Mouse (Mus musculus) neural tube, embryonic 14.5 days (tissue): ENCODE data around the gene Cnrip1. TPM values are rescaled to one million over a fixed set of nuclear protein-coding genes. Genes with fewer than 3 reads are reported as not detected.
A peak's percentile ranks its signal among the peaks of the same experiment; 100 is the strongest.
"Not testable (repeated sequence)": the region's sequence is repeated elsewhere in the genome, so short reads cannot be mapped to it uniquely, and the experiment has no call there.

Experiments
- ATAC-seq: fragments of 200-750 bp; cut with Nextera tagmentation; 2 replicates; pipeline ENCODE4 v1.8.0; 2017; ENCODE audit warnings: low read depth, mild to moderate bottlenecking, moderate TSS enrichment, moderate library complexity
- H3K27ac ChIP-seq: fragments of 300-500 bp; sonication (generic); 2 replicates; pipeline ENCODE4 v1.5.1; 2014; ENCODE audit warnings: low read depth, mild to moderate bottlenecking, control low read depth, low read length, moderate library complexity, mixed read lengths
- H3K27me3 ChIP-seq: fragments of 300-500 bp; sonication (generic); 2 replicates; pipeline ENCODE4 v1.6.1; 2014; ENCODE audit warnings: low read length; ENCODE audit not compliant: control insufficient read depth, insufficient read depth
- H3K36me3 ChIP-seq: fragments of 300-500 bp; sonication (generic); 2 replicates; pipeline ENCODE4 v1.6.1; 2014; ENCODE audit warnings: low read length, mixed read lengths; ENCODE audit not compliant: control insufficient read depth, insufficient read depth
- H3K4me1 ChIP-seq: fragments of 300-500 bp; sonication (generic); 2 replicates; pipeline ENCODE4 v1.6.1; 2014; ENCODE audit warnings: low read length; ENCODE audit not compliant: control insufficient read depth, insufficient read depth
- H3K4me2 ChIP-seq: fragments of 300-500 bp; sonication (generic); 2 replicates; pipeline ENCODE4 v1.6.1; 2014; ENCODE audit warnings: mild to moderate bottlenecking, low read depth, low read length, control low read depth
- H3K4me3 ChIP-seq: fragments of 300-500 bp; sonication (generic); 2 replicates; pipeline ENCODE4 v1.5.1; 2014; ENCODE audit warnings: low read depth, low read length, control low read depth, mixed read lengths
- H3K9ac ChIP-seq: fragments of 300-500 bp; sonication (generic); replicated peaks from 2 replicates; pipeline ENCODE4 v1.6.1; 2014; ENCODE audit warnings: low read depth, mild to moderate bottlenecking, control low read depth, low read length, mixed read lengths
- H3K9me3 ChIP-seq: fragments of 300-500 bp; sonication (generic); 2 replicates; pipeline ENCODE4 v1.6.1; 2016; ENCODE audit warnings: low read length; ENCODE audit not compliant: control insufficient read depth
- WGBS: fragments of 180-500 bp; shearing (Covaris S2); extraction: QIAGEN DNeasy Blood & Tissue Kit; methylation state at CpG from one replicate; pipeline ENCODE4 v1.1.7; 2014; 5-methylcytosine and 5-hydroxymethylcytosine counted together
- polyA plus RNA-seq: library from polyadenylated mRNA; unstranded; fragments of >200 nt; fragmentation: Nextera tagmentation; extraction: Ambion mirVana; gene quantifications from 2 replicates; pipeline ENCODE4 v1.2.1, GENCODE M21; 2014

Gene Cnrip1
- polyA plus RNA-seq, 1 experiment from 2014 or later = 166 TPM

DNA sequence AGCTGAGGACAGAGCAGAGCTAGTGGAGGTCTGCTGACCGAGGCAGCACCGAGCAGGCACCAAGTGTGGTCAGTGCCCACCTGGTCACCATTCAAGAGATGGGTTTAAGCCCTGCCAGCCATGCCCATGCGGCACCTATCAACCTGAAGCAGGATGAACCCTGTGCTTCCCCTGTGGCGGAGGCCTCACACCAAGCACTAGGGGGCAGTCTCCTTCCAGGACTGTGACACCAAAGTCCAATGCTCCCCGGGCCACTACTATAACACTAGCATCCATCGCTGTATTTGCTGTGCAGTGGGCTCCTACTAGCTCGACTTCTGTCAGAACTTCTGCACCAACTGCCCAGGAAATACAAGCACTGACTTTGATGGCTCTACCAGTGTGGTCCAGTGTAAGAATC, 32.1 kb upstream of the Cnrip1 start:
- Histone ChIP-seq H3K27ac (no peak overlapping the region), H3K27me3 (no peaks in the 10 kb centered on the region), H3K9ac (no peak overlapping the region), H3K4me2 (no peak overlapping the region), H3K9me3 (peaks cover 3% of the 10 kb centered on the region; the same call in 1 of the 2 replicates), H3K4me1 (no peaks in the 10 kb centered on the region), H3K36me3 (no peaks in the 10 kb centered on the region), H3K4me3 (no peak overlapping the region)
- ATAC-seq = no peak
- 90% methylated on average over 7 of the region's 7 CpGs for WGBS

DNA sequence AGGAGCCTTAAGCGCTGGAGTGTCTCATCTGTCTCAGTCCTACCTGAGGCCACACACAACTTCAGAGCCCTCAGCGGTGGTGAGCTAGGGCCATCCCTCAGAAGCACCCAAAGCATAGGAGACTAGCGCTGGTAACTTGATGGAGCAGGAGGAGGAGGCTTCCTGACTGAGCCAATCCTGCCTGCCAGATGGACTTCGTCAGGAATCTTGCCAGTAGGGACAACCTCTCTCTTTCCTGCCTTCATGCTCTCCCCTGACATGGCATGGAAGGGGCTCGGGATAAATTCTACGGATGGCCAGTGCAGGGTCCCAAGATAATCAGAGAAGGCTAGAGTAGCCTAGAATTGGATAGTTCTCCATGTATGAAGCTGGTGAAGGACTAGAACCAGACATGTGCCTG, 28.2 kb upstream of the Cnrip1 start:
- Histone ChIP-seq H3K9ac (no peak overlapping the region), H3K4me2 (no peak overlapping the region), H3K27me3 (no peaks in the 10 kb centered on the region), H3K27ac (no peak overlapping the region), H3K4me1 (no peaks in the 10 kb centered on the region), H3K9me3 (no peaks in the 10 kb centered on the region), H3K4me3 (no peak overlapping the region), H3K36me3 (no peaks in the 10 kb centered on the region)
- WGBS = 89% methylated on average over 6 of the region's 6 CpGs
- ATAC-seq = no peak

GRCm38 (mm10) chr11:17023984-17024383, 27.4 kb upstream of the Cnrip1 start:
- Histone ChIP-seq H3K4me3 (no peak overlapping the region), H3K27me3 (no peaks in the 10 kb centered on the region), H3K9ac (no peak overlapping the region), H3K27ac (no peak overlapping the region), H3K36me3 (no peaks in the 10 kb centered on the region), H3K4me1 (no peaks in the 10 kb centered on the region), H3K4me2 (no peak overlapping the region), H3K9me3 (no peaks in the 10 kb centered on the region)
- 88% methylated on average over 3 of the region's 3 CpGs for WGBS
- no peak for ATAC-seq

DNA sequence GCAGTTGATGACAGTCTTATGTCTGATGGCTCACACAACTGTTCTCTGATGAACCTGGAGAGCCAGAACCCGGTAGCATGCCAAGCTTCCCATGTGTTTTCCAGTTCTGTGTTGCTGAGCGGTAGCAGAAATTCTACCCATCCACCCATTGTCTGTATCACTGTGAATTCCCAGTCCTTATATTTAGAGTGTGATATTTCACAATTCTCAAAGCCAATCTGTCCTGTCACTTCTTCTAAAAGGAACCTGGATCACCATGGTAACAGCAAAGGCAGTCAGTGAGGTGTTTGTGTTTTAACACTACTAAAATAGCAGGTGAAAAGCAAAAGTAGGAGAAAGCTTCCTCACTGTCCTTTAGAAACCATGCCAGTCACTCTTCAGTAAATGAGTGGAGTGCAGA, 5.6 kb upstream of the Cnrip1 start:
- no peaks in the 10 kb centered on the region for H3K9me3 ChIP-seq
- H3K27me3 ChIP-seq = no peaks in the 10 kb centered on the region
- H3K9ac ChIP-seq = no peak overlapping the region
- no peak overlapping the region for H3K27ac ChIP-seq
- 90% methylated on average over 2 of the region's 2 CpGs for WGBS
- H3K36me3 ChIP-seq = no peaks in the 10 kb centered on the region
- 0 out of 2 replicates have a peak, but pooled peaks cover under 1% of the 10 kb centered on the region for H3K4me1 ChIP-seq
- H3K4me3 ChIP-seq = no peak overlapping the region
- H3K4me2 ChIP-seq = no peak overlapping the region
- ATAC-seq = no peak

GRCm38 (mm10) chr11:17052476-17053049, 1.2 kb downstream of the Cnrip1 start:
- peak overlapping the region; percentile 76 for H3K4me2 ChIP-seq
- H3K4me1 ChIP-seq = peaks cover 17% of the 10 kb centered on the region; the same call in 1 of the 2 replicates
- peak overlapping the region; percentile 91 for H3K27ac ChIP-seq
- peak; percentile 26; the same call in 1 of the 2 replicates for ATAC-seq
- WGBS = 12% methylated on average over 6 of the region's 6 CpGs
- no peaks in the 10 kb centered on the region; the same call in 1 of the 2 replicates for H3K36me3 ChIP-seq
- H3K9me3 ChIP-seq = no peaks in the 10 kb centered on the region
- peak overlapping the region; percentile 90 for H3K9ac ChIP-seq
- H3K27me3 ChIP-seq = no peaks in the 10 kb centered on the region
- peak overlapping the region; percentile 70 for H3K4me3 ChIP-seq

GRCm38 (mm10) chr11:17069360-17069759, 18.0 kb downstream of the Cnrip1 start:
- H3K4me1 ChIP-seq, H3K27ac ChIP-seq, H3K27me3 ChIP-seq, H3K9ac ChIP-seq, H3K4me3 ChIP-seq, ATAC-seq, H3K9me3 ChIP-seq, H3K36me3 ChIP-seq, H3K4me2 ChIP-seq: not testable (repeated sequence)
- WGBS = 98% methylated on average over 2 of the region's 2 CpGs

- Histone ChIP-seq H3K4me2 (no peak overlapping the region), H3K4me3 (no peak overlapping the region), H3K36me3 (no peaks in the 10 kb centered on the region), H3K27me3 (no peaks in the 10 kb centered on the region), H3K27ac (no peak overlapping the region), H3K4me1 (no peaks in the 10 kb centered on the region), H3K9ac (no peak overlapping the region), H3K9me3 (no peaks in the 10 kb centered on the region)
- ATAC-seq = no peak
- 93% methylated on average over 2 of the region's 2 CpGs for WGBS
Observed at GRCm38 (mm10) chr11:17075656-17076055, 24.3 kb downstream of the Cnrip1 start.

- no peak overlapping the region for H3K27ac ChIP-seq
- H3K9ac ChIP-seq = no peak overlapping the region
- no peak for ATAC-seq
- H3K9me3 ChIP-seq = no peaks in the 10 kb centered on the region
- WGBS = 59% methylated on average over 3 of the region's 3 CpGs
- no peaks in the 10 kb centered on the region for H3K36me3 ChIP-seq
- H3K4me1 ChIP-seq = no peaks in the 10 kb centered on the region
- H3K4me2 ChIP-seq = no peak overlapping the region
- H3K27me3 ChIP-seq = no peaks in the 10 kb centered on the region
- no peak overlapping the region for H3K4me3 ChIP-seq
Observed at GRCm38 (mm10) chr11:17082086-17082485, 30.7 kb downstream of the Cnrip1 start.

DNA sequence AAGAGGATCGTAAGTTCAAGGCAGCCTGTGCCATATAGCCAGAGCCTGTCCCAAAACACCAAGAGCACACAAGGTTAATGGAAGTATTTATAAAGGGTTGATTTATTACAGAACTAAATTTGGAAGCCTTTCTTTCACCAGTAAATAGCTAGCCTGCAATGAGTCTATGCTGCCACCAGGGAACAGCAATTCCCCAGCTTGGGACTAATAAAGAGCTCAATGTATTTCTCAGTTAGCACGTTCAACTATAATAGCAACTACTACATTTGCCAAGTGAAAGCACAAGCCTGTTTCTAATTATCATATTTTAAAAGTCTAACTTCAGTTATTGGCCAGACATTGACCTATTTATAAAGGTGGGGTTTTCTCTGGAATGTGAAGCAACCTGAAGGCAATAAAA, 31.6 kb downstream of the Cnrip1 start:
- no peaks in the 10 kb centered on the region for H3K4me1 ChIP-seq
- no peak overlapping the region for H3K9ac ChIP-seq
- H3K4me3 ChIP-seq = no peak overlapping the region
- H3K27ac ChIP-seq = no peak overlapping the region
- no peaks in the 10 kb centered on the region for H3K36me3 ChIP-seq
- peak; percentile 54 for ATAC-seq
- 24% methylated on average over 2 of the region's 2 CpGs for WGBS
- no peaks in the 10 kb centered on the region for H3K27me3 ChIP-seq
- H3K9me3 ChIP-seq = no peaks in the 10 kb centered on the region
- no peak overlapping the region for H3K4me2 ChIP-seq
